Mouse (Mus musculus) neural tube, embryonic 14.5 days (tissue): Measurements from ENCODE around the gene Metap1. TPM values are rescaled to one million over a fixed set of nuclear protein-coding genes. Genes with fewer than 3 reads are reported as not detected.
A peak's percentile ranks its signal among the peaks of the same experiment; 100 is the strongest.

Experiments
- ATAC-seq: fragments of 200-750 bp; cut with Nextera tagmentation; 2 replicates; pipeline ENCODE4 v1.8.0; 2017; ENCODE audit warnings: low read depth, mild to moderate bottlenecking, moderate TSS enrichment, moderate library complexity
- H3K27ac ChIP-seq: fragments of 300-500 bp; sonication (generic); 2 replicates; pipeline ENCODE4 v1.5.1; 2014; ENCODE audit warnings: low read depth, mild to moderate bottlenecking, control low read depth, low read length, moderate library complexity, mixed read lengths
- H3K27me3 ChIP-seq: fragments of 300-500 bp; sonication (generic); 2 replicates; pipeline ENCODE4 v1.6.1; 2014; ENCODE audit warnings: low read length; ENCODE audit not compliant: control insufficient read depth, insufficient read depth
- H3K36me3 ChIP-seq: fragments of 300-500 bp; sonication (generic); 2 replicates; pipeline ENCODE4 v1.6.1; 2014; ENCODE audit warnings: low read length, mixed read lengths; ENCODE audit not compliant: control insufficient read depth, insufficient read depth
- H3K4me1 ChIP-seq: fragments of 300-500 bp; sonication (generic); 2 replicates; pipeline ENCODE4 v1.6.1; 2014; ENCODE audit warnings: low read length; ENCODE audit not compliant: control insufficient read depth, insufficient read depth
- H3K4me2 ChIP-seq: fragments of 300-500 bp; sonication (generic); 2 replicates; pipeline ENCODE4 v1.6.1; 2014; ENCODE audit warnings: mild to moderate bottlenecking, low read depth, low read length, control low read depth
- H3K4me3 ChIP-seq: fragments of 300-500 bp; sonication (generic); 2 replicates; pipeline ENCODE4 v1.5.1; 2014; ENCODE audit warnings: low read depth, low read length, control low read depth, mixed read lengths
- H3K9ac ChIP-seq: fragments of 300-500 bp; sonication (generic); replicated peaks from 2 replicates; pipeline ENCODE4 v1.6.1; 2014; ENCODE audit warnings: low read depth, mild to moderate bottlenecking, control low read depth, low read length, mixed read lengths
- H3K9me3 ChIP-seq: fragments of 300-500 bp; sonication (generic); 2 replicates; pipeline ENCODE4 v1.6.1; 2016; ENCODE audit warnings: low read length; ENCODE audit not compliant: control insufficient read depth
- WGBS: fragments of 180-500 bp; shearing (Covaris S2); extraction: QIAGEN DNeasy Blood & Tissue Kit; methylation state at CpG from one replicate; pipeline ENCODE4 v1.1.7; 2014; 5-methylcytosine and 5-hydroxymethylcytosine counted together
- polyA plus RNA-seq: library from polyadenylated mRNA; unstranded; fragments of >200 nt; fragmentation: Nextera tagmentation; extraction: Ambion mirVana; gene quantifications from 2 replicates; pipeline ENCODE4 v1.2.1, GENCODE M21; 2014

Gene Metap1
- polyA plus RNA-seq, 1 experiment from 2014 or later = 59.0 TPM

GRCm38 (mm10) chr3:138510471-138510870, 21.2 kb upstream of the Metap1 start:
- H3K4me2 ChIP-seq = no peak overlapping the region
- peak; percentile 70 for ATAC-seq
- H3K4me3 ChIP-seq = no peak overlapping the region
- H3K9me3 ChIP-seq = no peaks in the 10 kb centered on the region
- no peaks in the 10 kb centered on the region for H3K27me3 ChIP-seq
- H3K36me3 ChIP-seq = no peaks in the 10 kb centered on the region
- H3K4me1 ChIP-seq = 0 out of 2 replicates have a peak, but pooled peaks cover 3% of the 10 kb centered on the region
- no peak overlapping the region for H3K27ac ChIP-seq
- WGBS = 30% methylated on average over 5 of the region's 5 CpGs
- no peak overlapping the region for H3K9ac ChIP-seq

GRCm38 (mm10) chr3:138509581-138509980, 20.3 kb upstream of the Metap1 start:
- no peak for ATAC-seq
- no peak overlapping the region for H3K27ac ChIP-seq
- 97% methylated on average over 2 of the region's 2 CpGs for WGBS
- H3K9ac ChIP-seq = no peak overlapping the region
- H3K4me2 ChIP-seq = no peak overlapping the region
- no peaks in the 10 kb centered on the region for H3K27me3 ChIP-seq
- 0 out of 2 replicates have a peak, but pooled peaks cover 3% of the 10 kb centered on the region for H3K4me1 ChIP-seq
- no peaks in the 10 kb centered on the region for H3K36me3 ChIP-seq
- no peak overlapping the region for H3K4me3 ChIP-seq
- no peaks in the 10 kb centered on the region for H3K9me3 ChIP-seq

GRCm38 (mm10) chr3:138506749-138507148, 17.4 kb upstream of the Metap1 start:
- H3K27ac ChIP-seq = no peak overlapping the region
- no peaks in the 10 kb centered on the region for H3K4me1 ChIP-seq
- H3K4me2 ChIP-seq = no peak overlapping the region
- no peaks in the 10 kb centered on the region for H3K27me3 ChIP-seq
- H3K9me3 ChIP-seq = no peaks in the 10 kb centered on the region
- H3K4me3 ChIP-seq = no peak overlapping the region
- no peak overlapping the region for H3K9ac ChIP-seq
- no peaks in the 10 kb centered on the region for H3K36me3 ChIP-seq
- no peak for ATAC-seq
- 58% methylated on average over 6 of the region's 6 CpGs for WGBS

- no peak overlapping the region for H3K4me2 ChIP-seq
- no peaks in the 10 kb centered on the region for H3K36me3 ChIP-seq
- no peaks in the 10 kb centered on the region for H3K27me3 ChIP-seq
- no peak overlapping the region for H3K27ac ChIP-seq
- no peak overlapping the region for H3K9ac ChIP-seq
- ATAC-seq = no peak
- H3K9me3 ChIP-seq = no peaks in the 10 kb centered on the region
- no peak overlapping the region for H3K4me3 ChIP-seq
- 0 out of 2 replicates have a peak, but pooled peaks cover 10% of the 10 kb centered on the region for H3K4me1 ChIP-seq
- 91% methylated on average over 11 of the region's 11 CpGs for WGBS
These were observed 14.4 kb upstream of the Metap1 start for GRCm38 (mm10) chr3:138503754-138504153.

DNA sequence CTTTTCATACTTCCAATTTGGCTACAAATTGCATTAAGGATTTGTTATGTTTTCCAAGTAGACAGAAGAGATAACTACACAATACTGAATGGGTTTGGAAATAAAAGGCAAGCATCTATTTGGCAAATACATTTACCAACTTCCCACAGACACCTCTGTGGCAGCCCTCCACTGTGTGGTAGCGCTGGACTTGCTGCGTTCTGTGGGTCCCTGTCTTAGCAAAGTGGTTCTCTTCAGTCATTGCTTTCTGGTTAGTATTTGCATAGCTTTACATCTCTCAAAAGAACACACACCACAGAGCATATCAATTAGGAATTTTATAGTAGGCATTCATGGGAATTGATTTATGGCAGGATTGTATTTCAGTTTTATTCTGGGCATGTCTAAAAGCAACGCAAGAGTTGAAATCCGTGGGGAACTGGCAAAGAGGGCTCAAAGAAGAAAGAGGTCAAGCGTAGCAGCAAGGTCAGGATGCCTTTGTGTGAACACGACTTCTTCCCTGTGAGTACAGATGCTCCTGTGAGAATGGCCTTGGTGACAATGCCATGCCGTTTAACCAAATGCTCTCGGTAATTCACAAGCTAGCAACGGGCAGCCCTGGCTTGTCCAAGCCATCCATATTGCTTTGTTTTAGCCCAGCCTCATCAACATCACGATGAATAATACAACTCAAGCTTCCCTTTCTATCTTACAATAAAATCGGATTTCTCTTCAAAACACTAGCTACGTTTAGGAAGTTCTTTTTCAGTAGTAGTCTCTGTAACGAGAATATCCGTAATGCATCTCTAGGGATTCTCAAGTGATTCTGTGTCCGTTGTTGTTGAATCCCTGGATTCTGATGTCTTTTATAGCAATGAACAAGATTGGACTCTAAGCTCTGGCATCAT, 10.8 kb upstream of the Metap1 start:
- peak; percentile 87 for ATAC-seq
- peak overlapping the region; percentile 16; the same call in 1 of the 2 replicates for H3K27ac ChIP-seq
- no peak overlapping the region for H3K4me3 ChIP-seq
- H3K4me2 ChIP-seq = peak overlapping the region; percentile 19; the same call in 1 of the 2 replicates
- no peaks in the 10 kb centered on the region for H3K9me3 ChIP-seq
- no peaks in the 10 kb centered on the region for H3K36me3 ChIP-seq
- no peaks in the 10 kb centered on the region for H3K27me3 ChIP-seq
- H3K4me1 ChIP-seq = 0 out of 2 replicates have a peak, but pooled peaks cover 10% of the 10 kb centered on the region
- 9% methylated on average over 15 of the region's 15 CpGs for WGBS
- no peak overlapping the region for H3K9ac ChIP-seq

DNA sequence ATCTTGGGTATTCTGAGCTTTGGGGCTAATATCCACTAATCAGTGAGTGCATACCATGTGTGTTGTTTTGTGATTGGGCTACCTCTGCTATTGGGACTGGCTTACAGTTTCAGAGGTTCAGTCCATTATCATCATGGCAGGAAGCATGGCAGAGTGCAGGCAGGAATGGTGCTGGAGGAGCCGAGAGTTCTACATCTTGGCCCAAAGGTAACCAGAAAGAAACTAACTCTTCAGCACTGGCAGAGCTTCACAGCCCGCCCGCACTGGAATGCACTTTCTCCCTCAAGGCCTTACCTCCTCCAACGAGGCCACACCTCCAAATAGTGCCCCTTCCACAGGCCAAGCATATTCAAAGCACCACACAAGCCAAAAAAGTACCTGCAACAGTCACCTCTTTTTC, 9.4 kb upstream of the Metap1 start:
- no peaks in the 10 kb centered on the region for H3K9me3 ChIP-seq
- H3K27ac ChIP-seq = no peak overlapping the region
- no peak overlapping the region for H3K4me3 ChIP-seq
- ATAC-seq = no peak
- 0 out of 2 replicates have a peak, but pooled peaks cover 10% of the 10 kb centered on the region for H3K4me1 ChIP-seq
- H3K9ac ChIP-seq = no peak overlapping the region
- no peak overlapping the region for H3K4me2 ChIP-seq
- H3K36me3 ChIP-seq = no peaks in the 10 kb centered on the region
- no peaks in the 10 kb centered on the region for H3K27me3 ChIP-seq
- 65% methylated on average over 4 of the region's 4 CpGs for WGBS

- H3K4me3 ChIP-seq = no peak overlapping the region
- H3K27me3 ChIP-seq = no peaks in the 10 kb centered on the region
- no peak for ATAC-seq
- no peak overlapping the region for H3K27ac ChIP-seq
- H3K9ac ChIP-seq = no peak overlapping the region
- 87% methylated on average over 11 of the region's 11 CpGs for WGBS
- H3K4me2 ChIP-seq = no peak overlapping the region
- no peaks in the 10 kb centered on the region for H3K36me3 ChIP-seq
- H3K4me1 ChIP-seq = 0 out of 2 replicates have a peak, but pooled peaks cover 10% of the 10 kb centered on the region
- H3K9me3 ChIP-seq = no peaks in the 10 kb centered on the region
These were observed 6.1 kb upstream of the Metap1 start for GRCm38 (mm10) chr3:138495166-138496145.

GRCm38 (mm10) chr3:138494565-138494964, 5.2 kb upstream of the Metap1 start:
- Histone ChIP-seq H3K4me2 (no peak overlapping the region), H3K27ac (no peak overlapping the region), H3K27me3 (no peaks in the 10 kb centered on the region), H3K4me1 (0 out of 2 replicates have a peak, but pooled peaks cover under 1% of the 10 kb centered on the region), H3K36me3 (no peaks in the 10 kb centered on the region), H3K9me3 (no peaks in the 10 kb centered on the region), H3K9ac (no peak overlapping the region), H3K4me3 (no peak overlapping the region)
- 19% methylated on average over 1 of the region's 1 CpGs for WGBS
- no peak for ATAC-seq
